Mouse (Mus musculus) MEL (cell line): ENCODE results near the gene C77080.
A peak's percentile ranks its signal among the peaks of the same experiment; 100 is the strongest.

Experiments
- CTCF ChIP-seq, 3 experiments: IDR thresholded peaks in 2 of 3; conservative IDR thresholded peaks in 1 of 3; 2 replicates each; pipeline ENCODE4 v1.5.1; 2011 to 2012; ENCODE audit warnings: low read length in 3 of 3, low read depth in 2 of 3, mild to moderate bottlenecking in 2 of 3, improper control_type of control experiment in 1 of 3, inconsistent platforms in 1 of 3, mixed read lengths in 1 of 3, moderate library complexity in 1 of 3; ENCODE audit not compliant: control insufficient read depth in 1 of 3, insufficient read depth in 1 of 3, poor library complexity in 1 of 3, severe bottlenecking in 1 of 3
- EP300 ChIP-seq, 2 experiments: IDR thresholded peaks; 2 replicates each; pipeline ENCODE4 v1.6.1; 2011; ENCODE audit warnings: improper control_type of control experiment in 2 of 2, low read length in 2 of 2, low read depth in 1 of 2, mild to moderate bottlenecking in 1 of 2
- GABPA ChIP-seq: IDR thresholded peaks from 2 replicates; pipeline ENCODE4 v1.6.1; 2012; ENCODE audit warnings: low read depth, mild to moderate bottlenecking, inconsistent platforms, low read length, improper control_type of control experiment, moderate library complexity
- HCFC1 ChIP-seq: IDR thresholded peaks from 2 replicates; pipeline ENCODE4 v1.6.1; 2012; ENCODE audit warnings: low read depth, mild to moderate bottlenecking, inconsistent platforms, low read length, improper control_type of control experiment, moderate library complexity
- MEF2A ChIP-seq: IDR thresholded peaks from 2 replicates; pipeline ENCODE4 v1.6.1; 2014; ENCODE audit warnings: low read depth, mild to moderate bottlenecking, inconsistent platforms, low read length, improper control_type of control experiment; ENCODE audit not compliant: poor library complexity, insufficient replicate concordance, severe bottlenecking; ENCODE audit errors: extremely low read depth
- POLR2A ChIP-seq, 2 experiments: IDR thresholded peaks; 2 replicates each; pipeline ENCODE4 v1.6.1; 2011 to 2012; ENCODE audit warnings: low read length in 2 of 2, mild to moderate bottlenecking in 2 of 2, control low read depth in 1 of 2, improper control_type of control experiment in 1 of 2, low read depth in 1 of 2, moderate library complexity in 1 of 2; ENCODE audit not compliant: control insufficient read depth in 1 of 2, insufficient read depth in 1 of 2, poor library complexity in 1 of 2
- RCOR1 ChIP-seq: IDR thresholded peaks from 2 replicates; pipeline ENCODE4 v1.6.1; 2012; ENCODE audit warnings: low read depth, mild to moderate bottlenecking, inconsistent platforms, low read length, improper control_type of control experiment
- TAL1 ChIP-seq: IDR thresholded peaks from 2 replicates; pipeline ENCODE4 v1.6.1; 2012; ENCODE audit warnings: mild to moderate bottlenecking, inconsistent platforms, low read length, moderate library complexity, mixed read lengths
- TCF12 ChIP-seq: IDR thresholded peaks from 2 replicates; pipeline ENCODE4 v1.6.1; 2014; ENCODE audit warnings: low read depth, mild to moderate bottlenecking, inconsistent platforms, low read length, improper control_type of control experiment, moderate library complexity
- UBTF ChIP-seq: IDR thresholded peaks from 2 replicates; pipeline ENCODE4 v1.6.1; 2012; ENCODE audit warnings: low read depth, mild to moderate bottlenecking, inconsistent platforms, low read length, improper control_type of control experiment, moderate library complexity, borderline replicate concordance; ENCODE audit not compliant: insufficient read depth
- USF1 ChIP-seq: IDR thresholded peaks from 2 replicates; pipeline ENCODE4 v1.6.1; 2014; ENCODE audit warnings: low read depth, mild to moderate bottlenecking, inconsistent platforms, low read length, improper control_type of control experiment, moderate library complexity

- TF ChIP-seq RCOR1 (peak; percentile 98), USF1 (no peak), GABPA (0 out of 2 replicates have a peak, but pooled peaks have one; percentile 21), MEF2A (peak; percentile 61; the same call in 1 of the 2 replicates), POLR2A (IDR thresholded peaks at IDR 0.05; ENCODE audit: control insufficient read depth in 1 of 2, insufficient read depth in 1 of 2, low read depth in 1 of 2, low read length in 2 of 2, poor library complexity in 1 of 2) (no peak), CTCF (IDR thresholded peaks at IDR 0.05 in 2 of 3, conservative IDR thresholded peaks at IDR 0.05 in 1 of 3; ENCODE audit: control insufficient read depth in 1 of 3, insufficient read depth in 1 of 3, low read depth in 2 of 3, low read length in 3 of 3, poor library complexity in 1 of 3, severe bottlenecking in 1 of 3) (no peak), TAL1 (peak; percentile 89), UBTF (no peak), HCFC1 (peak; percentile 11; the same call in 1 of the 2 replicates), TCF12 (peak; percentile 98), EP300 (IDR thresholded peaks at IDR 0.05; ENCODE audit: low read depth in 1 of 2, low read length in 2 of 2) (peak; percentile 90 to 94)
Observed at GRCm38 (mm10) chr4:129234488-129234887, 26.7 kb downstream of the C77080 start.
